Mouse (Mus musculus) G1E (cell line): Measurements from ENCODE around the gene Cd72.

Source experiments
- CTCF ChIP-seq: IDR thresholded peaks from 2 replicates; pipeline ENCODE4 v1.5.1; 2012; ENCODE audit warnings: low read depth, low read length, inconsistent platforms, mixed read lengths
- GATA1 ChIP-seq: IDR thresholded peaks from 2 replicates; pipeline ENCODE4 v1.6.1; 2012; ENCODE audit warnings: borderline replicate concordance, low read length, inconsistent platforms, mixed read lengths
- POLR2AphosphoS5 ChIP-seq: IDR thresholded peaks from 2 replicates; pipeline ENCODE4 v1.6.1; 2012; ENCODE audit warnings: low read depth, low read length, inconsistent platforms; ENCODE audit not compliant: insufficient replicate concordance
- TAL1 ChIP-seq: conservative IDR thresholded peaks from 2 replicates; pipeline ENCODE4 v1.6.1; 2012; ENCODE audit warnings: low read depth, low read length, inconsistent platforms, mixed read lengths

- TF ChIP-seq CTCF: no peak
- no peak for TF ChIP-seq TAL1
- TF ChIP-seq GATA1: no peak
- no peak for TF ChIP-seq POLR2AphosphoS5
Measured at GRCm38 (mm10) chr4:43427501-43428179, 26.8 kb downstream of the Cd72 start.
